In the genomic region with DNA sequence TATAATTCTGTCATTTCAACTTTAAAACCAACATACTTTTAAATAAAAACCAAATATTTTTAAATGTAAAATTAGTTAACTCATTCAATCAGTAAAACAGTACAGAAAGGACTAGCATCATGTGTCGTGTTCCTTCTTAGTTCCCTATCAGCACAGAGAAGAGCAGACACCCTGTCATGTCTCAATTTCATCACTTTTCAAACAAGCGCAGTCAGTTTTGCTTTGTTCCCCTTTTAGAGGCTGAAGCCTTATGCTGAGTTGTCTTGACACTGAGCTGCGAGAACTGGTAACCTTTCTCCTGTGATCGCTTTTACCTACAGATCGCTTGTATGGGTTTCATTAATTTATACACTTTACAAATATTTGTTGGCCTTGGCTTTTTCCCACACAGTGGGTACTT, we compare ENCODE assay signal across 50 mouse cellular contexts. TPM values are rescaled to one million over a fixed set of nuclear protein-coding genes. Genes with fewer than 3 reads are reported as not detected.
"Had no signal": no experiment of that assay in that cellular context is flagged by ENCODE, and none has a peak within 500 bp of the region (broad histone marks: within the 10 kb centered on the region; RNA-seq: fewer than 3 reads in every experiment).

No protein-coding gene starts in this region.

- ATAC-seq: hindbrain, embryonic 16.5 days; hindbrain, postnatal 0 days; inflammation-experienced regulatory T-cells, adult 6 months; intestine, embryonic 15.5 days; intestine, embryonic 16.5 days; intestine, postnatal 0 days had no signal

- H3K4me2 ChIP-seq: heart, embryonic 11.5 days; heart, embryonic 12.5 days; heart, embryonic 13.5 days; heart, embryonic 15.5 days; hindbrain, embryonic 12.5 days; hindbrain, embryonic 13.5 days; hindbrain, embryonic 14.5 days; hindbrain, embryonic 15.5 days; intestine, embryonic 15.5 days; kidney, embryonic 15.5 days had no signal

- DNase-seq: heart, postnatal 10 days; heart, postnatal 14 days; heart, postnatal 36 days; heart, postnatal 4 days; kidney, adult 11 months; kidney, adult 18-20 months; kidney, adult 2 months; kidney, adult 8-10 months; kidney, adult 9 months; kidney, postnatal 10 days; kidney, postnatal 14 days; kidney, postnatal 25 days; kidney, postnatal 36 days; kidney, postnatal 4 days; layer of hippocampus, adult 9-11 months; layer of hippocampus, postnatal 36 days had no signal

- H3K27ac ChIP-seq: heart, embryonic 10.5 days; heart, embryonic 13.5 days; heart, embryonic 15.5 days; hindbrain, embryonic 10.5 days; hindbrain, embryonic 12.5 days; hindbrain, embryonic 13.5 days; hindbrain, embryonic 14.5 days; hindbrain, embryonic 15.5 days; hindbrain, postnatal 0 days; intestine, embryonic 15.5 days; kidney, embryonic 15.5 days; kidney, postnatal 0 days; layer of hippocampus, adult 2 months had no signal

- H3K9ac ChIP-seq: heart, embryonic 12.5 days; heart, embryonic 13.5 days; heart, embryonic 15.5 days; hindbrain, embryonic 12.5 days; hindbrain, embryonic 13.5 days; hindbrain, embryonic 14.5 days; hindbrain, embryonic 15.5 days; intestine, embryonic 15.5 days; kidney, embryonic 15.5 days had no signal

- H3K4me1 ChIP-seq: heart, embryonic 10.5 days; heart, embryonic 12.5 days; heart, embryonic 13.5 days; heart, embryonic 15.5 days; hindbrain, embryonic 10.5 days; hindbrain, embryonic 12.5 days; hindbrain, embryonic 13.5 days; hindbrain, embryonic 15.5 days; intestine, embryonic 15.5 days; kidney, embryonic 15.5 days had no signal

- H3K27me3 ChIP-seq: heart, embryonic 12.5 days; heart, embryonic 13.5 days; heart, embryonic 15.5 days; hindbrain, embryonic 12.5 days; hindbrain, embryonic 13.5 days; hindbrain, embryonic 15.5 days; intestine, embryonic 15.5 days; kidney, embryonic 15.5 days had no signal

- H3K4me3 ChIP-seq: heart, embryonic 10.5 days; heart, embryonic 12.5 days; heart, embryonic 13.5 days; heart, embryonic 15.5 days; hindbrain, embryonic 10.5 days; hindbrain, embryonic 12.5 days; hindbrain, embryonic 13.5 days; hindbrain, embryonic 15.5 days; intestine, embryonic 15.5 days; kidney, embryonic 15.5 days; layer of hippocampus, adult 2 months had no signal

- H3K9me3 ChIP-seq: heart, embryonic 10.5 days; heart, embryonic 12.5 days; heart, embryonic 13.5 days; heart, embryonic 15.5 days; hindbrain, embryonic 10.5 days; hindbrain, embryonic 12.5 days; hindbrain, embryonic 13.5 days; hindbrain, embryonic 15.5 days; intestine, embryonic 15.5 days; kidney, embryonic 15.5 days had no signal

- H3K36me3 ChIP-seq: heart, embryonic 10.5 days; heart, embryonic 12.5 days; heart, embryonic 13.5 days; heart, embryonic 15.5 days; hindbrain, embryonic 10.5 days; hindbrain, embryonic 12.5 days; hindbrain, embryonic 13.5 days; hindbrain, embryonic 15.5 days; intestine, embryonic 15.5 days; kidney, embryonic 15.5 days had no signal

RNA-seq across cellular contexts. Expression of a gene that starts 36.9 kb away (rescaled TPM):
- total RNA-seq: heart, postnatal 10 days; heart, postnatal 14 days; heart, postnatal 25 days; heart, postnatal 36 days; heart, postnatal 4 days; hematopoietic stem cell, adult 5-6 weeks; hindbrain, postnatal 0 days; layer of hippocampus, adult 18-20 months; layer of hippocampus, adult 2 months; layer of hippocampus, adult 8-10 months; layer of hippocampus, postnatal 14 days; layer of hippocampus, postnatal 25 days; layer of hippocampus, postnatal 36 days; left cerebral cortex, adult 18-20 months had no signal
- polyA plus RNA-seq: heart, embryonic 10.5 days; heart, embryonic 11.5 days; heart, embryonic 12.5 days; heart, embryonic 13.5 days; heart, embryonic 14.5 days; heart, embryonic 15.5 days; heart, embryonic 16.5 days; heart, postnatal 0 days; hindbrain, embryonic 10.5 days; hindbrain, embryonic 11.5 days; hindbrain, embryonic 12.5 days; hindbrain, embryonic 13.5 days; hindbrain, embryonic 15.5 days; hindbrain, embryonic 16.5 days; hindbrain, postnatal 0 days; inflammation-experienced regulatory T-cells, adult 6 months; intestine, embryonic 14.5 days; intestine, embryonic 15.5 days; intestine, embryonic 16.5 days; intestine, postnatal 0 days; kidney, adult 2 months; kidney, embryonic 14.5 days; kidney, embryonic 15.5 days; kidney, embryonic 16.5 days; kidney, postnatal 0 days; large intestine, adult 2 months had no signal
